Mouse (Mus musculus) heart, postnatal 25 days (tissue): ENCODE measurements around the gene Slc12a8. TPM values are rescaled to one million over a fixed set of nuclear protein-coding genes. Genes with fewer than 3 reads are reported as not detected.

ENCODE experiments used
- DNase-seq: peaks from one replicate; pipeline ENCODE4 v3.0.0; 2022; ENCODE audit warnings: low spot score
- intact Hi-C: fragments of 180-260 bp; cut with DNase I; formaldehyde crosslinking; loops from one replicate; pipeline ENCODE4 v1.15.1; 2025
- total RNA-seq, 2 experiments: library from RNA; stranded (reverse); gene quantifications; 2 replicates each; pipeline ENCODE4 v1.2.3; 2021

Gene Slc12a8
- total RNA-seq, 2 experiments from 2014 or later: 0.50 to 0.60 TPM

DNA sequence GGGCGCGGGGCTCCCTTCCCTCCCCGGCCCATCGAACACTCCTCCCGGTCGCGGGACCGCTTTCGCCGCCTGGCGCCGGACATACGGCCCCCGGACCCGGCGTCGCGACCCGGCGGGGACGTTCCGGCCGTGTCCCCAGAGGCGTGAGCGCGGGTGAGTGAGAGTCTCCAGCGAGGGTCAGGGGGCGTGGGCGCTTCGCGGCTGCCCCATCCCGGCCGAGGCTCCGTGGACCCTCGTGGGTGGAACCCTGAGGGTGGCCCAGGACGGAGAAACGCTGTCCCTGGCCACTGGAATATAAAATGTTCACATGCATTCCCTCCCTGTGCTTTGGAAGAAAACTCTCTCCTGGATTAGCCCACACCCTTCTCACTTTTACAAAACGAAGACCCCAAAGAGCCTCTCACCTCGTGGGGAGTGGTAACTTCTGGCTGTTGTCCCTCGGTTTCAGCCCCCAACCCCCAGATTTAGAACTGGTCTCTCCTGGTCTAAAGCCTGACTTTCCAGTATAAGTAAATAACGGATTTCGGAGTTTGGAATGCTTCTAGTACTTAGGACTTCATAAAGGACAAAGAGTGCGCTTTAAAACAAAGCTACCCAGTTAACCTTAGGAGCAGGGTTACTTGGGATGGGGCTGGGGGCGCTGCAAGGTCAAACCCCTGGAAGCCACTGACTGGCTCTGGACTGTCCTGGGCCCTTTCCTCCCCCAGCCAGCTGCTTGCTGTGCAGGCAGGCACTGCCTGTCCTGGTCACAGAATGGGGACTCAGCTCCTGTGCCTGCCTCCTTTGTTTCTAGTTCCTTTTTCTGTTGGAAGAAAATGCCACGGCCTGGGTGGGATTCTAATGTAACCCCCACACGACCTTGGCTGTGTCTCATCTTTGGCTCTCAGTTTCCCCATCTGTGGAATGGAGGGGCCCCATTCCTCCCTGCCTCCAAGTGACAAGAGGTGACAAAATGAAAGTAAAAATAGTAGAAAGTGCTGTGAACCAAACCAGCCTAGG, 167.9 kb downstream of the Slc12a8 start:
- intact Hi-C loops: loop anchor here (2.0 to 5.0 kb wide), 3 partner anchors 42 to 123 kb away; no protein-coding TSS in a partner anchor
- DNase-seq: no peak

DNA sequence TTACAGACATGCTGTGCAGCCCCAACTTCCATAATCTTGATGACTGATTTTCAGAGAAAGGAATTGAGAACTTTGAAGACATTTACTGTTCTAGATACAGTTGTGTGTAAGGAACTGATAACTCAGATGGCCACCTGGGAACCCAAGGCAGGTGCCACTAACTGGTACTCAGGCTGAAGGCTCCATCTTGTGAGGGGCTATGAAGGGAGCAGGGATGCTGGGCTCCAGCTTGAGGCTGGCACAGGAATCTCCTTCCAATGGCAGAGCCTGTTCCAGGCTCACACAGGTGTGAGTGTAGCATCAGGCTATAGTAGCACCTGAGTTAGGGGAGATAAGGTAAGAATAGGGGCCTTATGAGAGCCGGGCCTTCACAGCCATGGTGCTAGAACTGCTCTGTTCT, 168.9 kb downstream of the Slc12a8 start:
- no peak for DNase-seq
- intact Hi-C loops: loop anchor here (5.0 kb wide), 2 partner anchors 41 to 124 kb away; no protein-coding TSS in a partner anchor

DNA sequence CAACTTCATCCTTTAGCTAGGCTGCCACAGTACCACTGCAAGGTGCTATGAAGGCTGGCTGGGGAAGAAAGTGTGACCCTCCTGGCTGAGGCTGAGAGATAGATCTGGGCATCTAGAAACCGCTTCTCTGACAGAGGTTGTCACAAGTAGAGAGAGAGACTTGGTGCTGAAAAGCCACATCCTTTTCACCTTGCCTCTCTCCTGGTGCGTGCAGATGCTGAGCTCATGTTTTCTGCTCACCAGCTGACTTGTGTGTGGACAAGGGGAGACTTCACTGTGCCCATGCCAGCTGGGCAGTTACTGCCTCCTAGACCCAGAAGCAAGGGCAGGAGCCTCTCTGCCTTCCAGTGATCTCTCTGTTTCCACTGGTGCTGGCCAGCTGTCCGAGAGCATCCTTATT, 170.6 kb downstream of the Slc12a8 start:
- DNase-seq: no peak
- intact Hi-C loops: loop anchor here (5.0 kb wide), 2 partner anchors 40 to 125 kb away; no protein-coding TSS in a partner anchor

DNA sequence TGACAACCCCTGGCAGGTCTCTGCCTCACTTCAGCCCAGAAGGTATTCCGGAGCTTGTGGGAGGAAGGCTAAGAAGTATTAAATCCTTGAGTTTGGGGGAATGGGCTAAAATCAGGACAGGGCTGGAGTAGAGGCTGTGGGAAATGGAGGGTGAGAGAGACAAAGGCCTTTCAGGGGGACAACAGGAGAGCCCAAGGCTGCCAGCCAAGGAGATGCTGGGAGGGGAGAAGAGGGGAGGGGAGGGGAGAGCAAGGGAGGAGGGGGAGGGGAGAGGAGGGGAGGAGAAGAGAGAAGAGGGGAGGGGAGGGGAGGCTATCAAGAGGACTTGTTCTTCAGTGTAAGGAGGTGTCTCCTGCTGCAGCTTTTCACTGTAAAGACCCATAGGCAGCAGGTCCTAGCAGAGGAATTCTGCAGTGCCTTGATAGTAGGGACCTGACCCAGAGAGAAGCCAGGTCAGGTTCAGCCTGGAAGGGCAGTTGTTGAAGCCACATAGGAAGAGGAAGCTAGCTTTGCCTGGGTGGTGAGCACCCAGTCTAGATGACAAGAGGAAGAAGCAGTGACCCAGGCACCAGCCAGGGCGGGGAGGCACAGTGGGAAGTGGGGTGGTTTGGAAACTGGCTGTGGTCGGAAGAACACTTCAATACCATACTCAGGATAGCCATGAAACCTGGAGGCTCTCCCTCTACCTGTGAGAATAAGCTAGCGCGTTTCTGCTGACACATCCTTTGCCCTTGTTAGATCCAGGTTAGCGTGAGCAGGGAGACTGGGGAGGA, 174.0 kb downstream of the Slc12a8 start:
- DNase-seq: no peak
- intact Hi-C loops: no loop called here

DNA sequence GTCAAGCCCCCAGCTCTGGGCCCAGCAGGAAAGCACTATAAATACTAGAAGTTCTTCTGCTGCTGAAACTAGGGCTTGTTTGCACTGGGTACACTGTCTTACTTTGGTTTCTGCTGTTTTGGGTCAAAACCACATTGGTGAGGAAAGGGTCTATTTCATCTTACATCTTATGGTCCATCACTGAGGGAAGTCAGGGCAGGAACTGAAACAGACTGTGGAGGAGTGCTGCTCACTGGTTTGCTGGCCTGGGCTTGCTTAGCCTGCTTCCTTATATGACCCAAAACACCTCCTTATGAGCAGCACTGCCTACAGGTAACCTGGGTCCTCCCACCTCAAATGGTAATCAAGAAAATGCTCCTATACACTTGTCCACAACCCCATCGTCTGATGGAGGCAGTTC, 176.4 kb downstream of the Slc12a8 start:
- intact Hi-C loops: no loop called here
- DNase-seq: no peak

DNA sequence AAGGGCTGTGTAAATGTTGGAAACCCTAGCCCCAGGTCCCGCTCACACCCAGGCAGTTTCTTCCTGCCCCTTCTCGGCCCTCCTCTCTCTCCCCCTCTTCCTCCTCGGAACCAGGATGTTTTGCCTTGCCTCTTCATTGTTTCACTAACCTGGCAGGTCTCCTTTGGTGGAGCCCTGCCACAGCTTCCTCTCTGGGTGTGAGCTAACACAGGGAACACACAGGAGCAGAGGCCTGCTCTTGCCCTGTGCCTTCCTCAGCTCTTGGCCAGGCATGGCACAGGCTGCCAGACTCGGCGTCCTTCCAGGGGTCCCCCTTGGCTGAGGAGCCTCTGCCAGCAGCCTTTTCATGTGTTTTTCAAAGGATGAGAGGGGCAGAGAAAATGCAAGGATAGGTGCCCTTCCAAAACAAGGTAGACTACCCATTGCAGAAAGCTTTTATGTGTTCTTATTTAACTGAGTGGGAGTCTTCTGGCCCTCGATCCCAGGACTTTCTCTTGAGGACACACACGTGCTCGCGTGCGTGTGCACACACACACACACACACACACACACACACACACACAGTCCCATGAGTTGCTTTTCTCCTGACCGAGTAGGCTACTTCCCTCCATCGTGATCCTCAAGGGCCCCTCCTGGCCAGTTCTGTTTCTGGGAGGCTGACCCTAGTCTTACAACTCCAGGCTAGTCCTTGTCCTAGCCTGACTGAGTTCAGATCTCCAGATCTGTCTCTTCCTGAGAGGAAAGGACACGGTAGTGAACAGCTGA, 179.9 kb downstream of the Slc12a8 start:
- intact Hi-C loops: loop anchor here (5.0 kb wide), 1 partner anchor 35 kb away; no protein-coding TSS in a partner anchor
- peak; percentile 65 for DNase-seq

DNA sequence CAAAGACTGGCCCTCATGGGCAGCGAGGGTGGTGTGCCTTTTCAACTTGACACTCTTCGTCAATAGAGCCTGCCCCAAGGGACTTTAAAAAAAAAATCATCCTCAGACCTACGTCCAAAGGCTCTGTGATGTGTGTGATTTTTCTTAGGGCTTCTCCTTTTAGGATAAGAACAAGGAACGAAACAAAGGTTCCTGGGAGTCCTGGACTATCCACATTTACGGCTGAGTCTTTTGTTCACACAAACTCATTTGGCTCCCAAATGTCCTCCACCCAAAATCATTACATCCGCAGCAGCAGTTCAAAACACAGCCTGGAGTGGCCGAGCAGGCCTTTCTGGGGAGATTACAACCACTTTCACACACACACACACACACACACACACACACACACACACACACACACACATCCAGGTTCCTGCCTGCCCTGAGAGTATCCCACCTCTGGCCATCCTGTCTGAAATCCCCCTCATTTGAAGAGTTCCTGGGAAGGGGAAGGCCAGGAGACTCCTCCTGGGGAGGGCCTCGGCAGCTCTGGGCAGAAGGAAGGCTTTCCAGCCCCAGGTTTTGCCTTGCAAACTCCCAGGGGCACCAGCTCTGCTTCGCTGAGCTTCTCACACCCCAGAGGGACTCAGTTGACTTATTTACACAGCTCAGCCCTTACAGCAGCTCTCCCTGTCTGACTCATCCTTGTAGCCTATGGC, 180.6 kb downstream of the Slc12a8 start:
- DNase-seq: no peak
- intact Hi-C loops: loop anchor here (5.0 kb wide), 1 partner anchor 35 kb away; no protein-coding TSS in a partner anchor

DNA sequence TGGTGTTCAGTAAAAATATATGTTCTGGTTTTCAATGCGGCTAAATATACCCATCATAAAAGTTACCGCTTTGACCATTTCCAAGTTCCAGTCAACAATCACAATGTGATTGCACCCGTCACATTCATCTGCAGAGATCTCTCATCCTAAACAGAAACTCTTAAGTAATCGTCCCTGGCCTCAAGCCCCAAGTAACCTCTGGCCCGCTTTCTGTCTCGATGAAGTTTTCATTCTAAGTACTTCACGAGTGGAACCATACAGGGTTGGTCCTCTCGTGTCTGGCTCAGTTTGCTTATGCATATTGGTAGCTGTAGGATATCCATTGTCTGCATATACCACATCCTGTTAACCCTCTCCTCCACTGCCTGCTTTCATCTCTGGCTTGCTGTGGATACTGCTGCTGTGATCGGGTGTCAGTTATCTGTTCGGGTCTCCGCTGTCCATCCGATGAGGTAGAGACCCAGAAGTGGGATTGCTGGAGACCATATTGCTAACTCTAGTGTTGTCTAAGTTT, 181.2 kb downstream of the Slc12a8 start:
- intact Hi-C loops: loop anchor here (5.0 kb wide), 1 partner anchor 34 kb away; no protein-coding TSS in a partner anchor
- DNase-seq: no peak

DNA sequence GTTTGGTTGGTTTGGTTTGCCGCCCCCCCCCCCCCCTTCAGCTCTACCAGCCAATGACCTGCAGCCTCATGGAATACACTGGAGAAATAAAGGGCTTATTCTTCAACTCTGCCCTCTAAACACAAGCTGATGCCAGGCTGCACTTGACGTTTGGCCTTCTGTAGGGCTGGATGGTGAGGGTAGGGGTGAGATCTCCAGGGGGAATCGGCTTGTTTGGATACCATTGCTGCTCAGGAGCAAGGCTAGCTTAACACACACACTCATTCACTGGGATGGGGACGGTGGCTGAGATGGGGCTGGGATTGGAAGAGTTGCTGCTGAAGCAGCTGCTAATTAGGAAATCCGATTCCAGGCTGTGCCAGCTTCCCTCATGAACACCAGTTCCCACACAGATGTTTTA, 183.5 kb downstream of the Slc12a8 start:
- DNase-seq: no peak
- intact Hi-C loops: no loop called here

DNA sequence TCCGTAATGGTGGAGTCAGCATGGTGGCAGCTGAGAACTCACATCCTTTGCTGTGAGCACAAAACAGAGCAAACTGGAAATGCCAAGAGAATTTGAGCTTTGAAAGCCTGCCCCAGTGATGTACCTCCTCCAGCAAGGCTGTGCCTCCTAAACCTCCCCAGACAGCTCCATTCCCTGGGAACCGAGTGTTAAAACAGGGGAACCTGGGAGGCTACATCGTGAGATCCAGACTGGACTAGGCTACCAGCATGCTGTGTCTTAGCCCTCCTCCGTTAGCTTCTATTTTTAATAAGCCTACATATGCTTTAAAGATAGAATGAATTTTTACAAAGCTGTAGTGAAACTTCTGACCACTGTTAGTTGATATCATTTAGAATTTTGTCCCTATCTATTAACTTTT, 184.7 kb downstream of the Slc12a8 start:
- intact Hi-C loops: no loop called here
- DNase-seq: no peak

DNA sequence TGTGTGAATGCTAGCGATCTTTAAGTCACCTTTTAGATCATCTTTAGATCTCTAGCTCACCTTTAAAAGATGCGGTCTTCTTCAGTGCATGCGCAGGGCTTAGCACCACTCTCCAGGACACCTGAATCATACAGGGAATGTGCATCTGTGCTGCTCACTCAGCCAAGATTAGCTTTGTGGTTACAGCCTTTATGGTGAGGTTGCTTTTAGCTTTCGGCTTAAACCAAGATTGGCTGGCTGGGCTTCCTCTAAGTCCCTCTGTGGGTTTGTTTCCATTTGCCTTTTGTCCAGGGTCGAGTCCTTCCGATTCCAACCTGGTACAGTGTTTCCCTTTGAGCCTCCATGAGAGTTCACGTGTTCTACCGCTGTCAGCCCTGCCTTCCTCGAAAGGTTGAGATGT, 187.2 kb downstream of the Slc12a8 start:
- DNase-seq: no peak
- intact Hi-C loops: no loop called here

DNA sequence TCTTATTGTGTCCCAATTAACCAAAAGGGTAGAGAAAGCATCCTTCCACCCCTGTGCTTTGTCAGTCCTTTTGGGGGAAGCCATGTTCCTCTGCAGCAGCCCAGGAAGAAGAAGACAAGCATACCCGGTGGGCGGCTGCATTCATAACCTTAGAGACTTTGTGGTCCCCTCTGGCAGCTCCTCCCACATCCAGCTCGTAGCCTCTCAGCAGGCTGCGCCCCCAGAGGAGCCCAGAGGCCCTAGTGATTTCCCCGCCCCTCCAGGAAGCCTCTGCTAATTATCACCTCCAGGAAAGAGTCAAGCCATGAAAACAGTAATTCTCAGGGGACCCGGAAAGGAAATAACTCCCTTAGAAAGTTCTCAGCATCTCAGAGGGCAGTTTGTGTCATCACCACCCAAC, 188.1 kb downstream of the Slc12a8 start:
- intact Hi-C loops: no loop called here
- peak; percentile 63 for DNase-seq

DNA sequence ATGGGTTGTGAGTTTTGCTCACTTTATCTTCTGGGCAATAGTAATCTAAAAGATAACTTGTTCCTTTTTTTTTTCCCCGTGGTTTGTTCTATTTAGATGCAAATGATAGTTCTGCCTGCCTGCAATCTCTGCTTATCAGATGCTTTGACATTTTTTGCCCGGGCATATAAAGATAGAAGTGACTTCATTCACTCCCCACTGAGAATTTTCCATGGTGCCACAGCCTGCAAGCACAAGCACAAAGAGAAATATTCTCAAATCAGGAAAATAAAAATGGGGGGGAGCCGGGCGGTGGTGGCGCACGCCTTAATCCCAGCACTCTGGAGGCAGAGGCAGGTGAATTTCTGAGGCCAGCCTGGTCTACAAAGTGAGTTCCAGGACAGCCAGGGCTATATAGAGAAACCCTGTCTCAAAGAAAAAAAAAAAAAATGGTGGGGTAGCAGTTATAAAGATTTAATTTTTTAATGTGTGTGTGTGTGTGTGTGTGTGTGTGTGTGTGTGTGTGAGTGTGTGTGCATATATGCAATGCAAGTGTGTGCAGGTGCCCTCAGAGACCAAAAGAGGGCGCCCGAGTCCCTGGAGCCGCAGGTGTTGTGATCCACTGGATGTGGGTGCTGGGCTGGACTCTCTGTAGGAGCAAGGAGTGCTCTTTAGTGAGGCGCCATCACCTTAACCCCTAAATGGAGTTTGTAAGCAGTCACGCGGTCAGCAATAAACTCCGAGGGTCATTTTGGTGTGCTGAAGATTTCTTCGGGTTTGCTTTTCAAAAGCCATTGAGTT, 189.2 kb downstream of the Slc12a8 start:
- intact Hi-C loops: no loop called here
- DNase-seq: no peak

DNA sequence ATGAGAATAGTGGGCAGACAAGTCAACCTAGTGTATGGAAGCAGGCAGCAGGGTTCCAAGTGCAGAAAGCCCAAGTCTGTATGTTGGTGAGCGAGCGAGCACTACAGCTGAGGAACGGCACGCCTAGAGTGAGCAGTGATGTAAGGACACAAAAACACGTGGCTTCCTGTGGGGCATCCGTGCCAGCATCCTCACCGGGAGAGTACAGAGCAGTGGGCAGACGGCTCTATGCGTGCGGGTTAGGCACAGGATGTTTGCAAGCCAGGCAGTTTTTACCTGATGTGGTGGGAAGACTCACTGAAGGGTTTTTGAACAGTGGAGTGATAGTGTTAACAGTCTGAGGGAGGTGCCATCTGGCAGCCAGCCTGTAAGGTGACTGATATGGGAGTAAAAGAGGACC, 190.9 kb downstream of the Slc12a8 start:
- intact Hi-C loops: no loop called here
- DNase-seq: no peak

DNA sequence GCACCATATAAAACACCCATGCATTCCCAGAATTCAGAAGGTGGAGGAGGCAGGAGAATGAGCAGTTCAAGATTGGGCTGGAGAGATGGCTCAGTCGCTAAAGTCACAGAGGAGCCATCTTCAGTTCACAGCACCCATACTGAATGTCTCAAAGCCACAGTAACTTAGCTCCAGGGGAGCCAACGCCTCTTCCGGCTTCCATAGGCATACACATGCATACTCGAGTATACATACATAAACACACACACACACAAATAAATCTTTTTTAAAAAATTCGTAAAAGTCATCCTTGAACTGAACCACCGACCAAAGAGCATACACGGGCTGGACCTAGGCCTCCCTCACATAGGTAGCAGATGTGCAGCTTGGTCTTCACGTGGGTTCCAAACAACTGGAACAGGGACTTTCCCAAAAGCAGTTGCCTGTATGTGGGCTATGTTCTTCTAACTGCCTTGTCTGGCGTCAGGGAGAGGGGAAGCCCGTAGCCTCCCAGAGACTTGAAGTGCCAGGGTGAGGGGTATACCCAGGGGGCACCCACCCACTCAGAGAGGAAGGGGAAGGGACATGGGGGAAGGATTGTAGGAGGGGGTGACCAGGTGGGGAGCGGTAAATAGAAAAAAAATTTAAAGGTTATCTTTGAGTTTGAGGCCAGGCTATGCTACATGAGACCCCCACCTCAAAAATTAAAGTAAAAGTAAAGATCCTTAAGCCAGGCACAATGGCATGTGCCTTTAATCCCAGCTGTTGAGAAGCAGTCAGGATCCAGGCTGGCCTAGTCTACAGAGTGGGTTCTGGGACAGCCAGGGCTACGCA, 191.7 kb downstream of the Slc12a8 start:
- intact Hi-C loops: no loop called here
- no peak for DNase-seq
